Mouse (Mus musculus) lung, embryonic 15.5 days (tissue): ENCODE data around the gene Lime1. TPM values are rescaled to one million over a fixed set of nuclear protein-coding genes. Genes with fewer than 3 reads are reported as not detected.

Experiments
- ATAC-seq: fragments of 200-750 bp; cut with Nextera tagmentation; 2 replicates; pipeline ENCODE4 v1.8.0; 2017; ENCODE audit warnings: moderate number of reproducible peaks, borderline replicate concordance; ENCODE audit not compliant: low FRiP score, low TSS enrichment; ENCODE audit errors: extremely low read depth
- H3K27ac ChIP-seq: fragments of 300-500 bp; sonication (generic); 2 replicates; pipeline ENCODE4 v1.5.1; 2015; ENCODE audit warnings: moderate library complexity, mild to moderate bottlenecking, inconsistent platforms
- H3K27me3 ChIP-seq: fragments of 300-500 bp; sonication (generic); 2 replicates; pipeline ENCODE4 v1.6.1; 2015; ENCODE audit warnings: inconsistent platforms
- H3K36me3 ChIP-seq: fragments of 300-500 bp; sonication (generic); 2 replicates; pipeline ENCODE4 v1.6.1; 2015; ENCODE audit warnings: inconsistent platforms
- H3K4me1 ChIP-seq: fragments of 300-500 bp; sonication (generic); 2 replicates; pipeline ENCODE4 v1.6.1; 2015; ENCODE audit warnings: inconsistent platforms
- H3K4me2 ChIP-seq: fragments of 300-500 bp; sonication (generic); 2 replicates; pipeline ENCODE4 v1.6.1; 2015; ENCODE audit warnings: inconsistent platforms, mild to moderate bottlenecking, moderate library complexity
- H3K4me3 ChIP-seq: fragments of 300-500 bp; sonication (generic); 2 replicates; pipeline ENCODE4 v1.5.1; 2015; ENCODE audit warnings: mild to moderate bottlenecking, inconsistent platforms
- H3K9ac ChIP-seq: fragments of 300-500 bp; sonication (generic); 2 replicates; pipeline ENCODE4 v1.6.1; 2015; ENCODE audit warnings: inconsistent platforms
- H3K9me3 ChIP-seq: fragments of 300-500 bp; sonication (generic); 2 replicates; pipeline ENCODE4 v1.6.1; 2016; ENCODE audit warnings: inconsistent platforms
- WGBS: fragments of 180-500 bp; shearing (Covaris S2); methylation state at CpG from one replicate; pipeline ENCODE4 v1.1.7; 2015; 5-methylcytosine and 5-hydroxymethylcytosine counted together
- polyA plus RNA-seq: library from polyadenylated mRNA; unstranded; fragments of >200 nt; fragmentation: Nextera tagmentation; extraction: Ambion mirVana; gene quantifications from 2 replicates; pipeline ENCODE4 v1.2.1, GENCODE M21; 2015

Gene Lime1
- polyA plus RNA-seq, 1 experiment from 2014 or later, result 21.9 TPM

GRCm38 (mm10) chr2:181392600-181393213, 12.8 kb downstream of the Lime1 start:
- Histone ChIP-seq H3K4me1 (peaks cover 7% of the 10 kb centered on the region; the same call in 1 of the 2 replicates), H3K36me3 (0 out of 2 replicates have a peak, but pooled peaks cover 6% of the 10 kb centered on the region), H3K27ac (no peak overlapping the region), H3K4me3 (no peak overlapping the region), H3K27me3 (no peaks in the 10 kb centered on the region), H3K9me3 (no peaks in the 10 kb centered on the region), H3K9ac (no peak overlapping the region), H3K4me2 (no peak overlapping the region)
- 21% methylated on average over 4 of the region's 4 CpGs for WGBS
- 0 out of 2 replicates have a peak, but pooled peaks have one; percentile 60 for ATAC-seq

- no peak overlapping the region for H3K9ac ChIP-seq
- H3K9me3 ChIP-seq, result no peaks in the 10 kb centered on the region
- ATAC-seq, result no peak
- H3K27me3 ChIP-seq, result no peaks in the 10 kb centered on the region
- no peak overlapping the region for H3K4me2 ChIP-seq
- 0 out of 2 replicates have a peak, but pooled peaks cover 6% of the 10 kb centered on the region for H3K36me3 ChIP-seq
- no peak overlapping the region for H3K27ac ChIP-seq
- WGBS, result 95% methylated on average over 3 of the region's 3 CpGs
- H3K4me1 ChIP-seq, result peaks cover 8% of the 10 kb centered on the region; the same call in 1 of the 2 replicates
- no peak overlapping the region for H3K4me3 ChIP-seq
Observed at GRCm38 (mm10) chr2:181394086-181394485, 14.2 kb downstream of the Lime1 start.

GRCm38 (mm10) chr2:181397207-181397761, 17.4 kb downstream of the Lime1 start:
- WGBS, result 39% methylated on average over 5 of the region's 5 CpGs
- H3K27me3 ChIP-seq, result no peaks in the 10 kb centered on the region
- no peak overlapping the region for H3K4me2 ChIP-seq
- H3K4me1 ChIP-seq, result peaks cover 8% of the 10 kb centered on the region; the same call in 1 of the 2 replicates
- H3K4me3 ChIP-seq, result no peak overlapping the region
- H3K27ac ChIP-seq, result no peak overlapping the region; the same call in 1 of the 2 replicates
- no peaks in the 10 kb centered on the region for H3K9me3 ChIP-seq
- no peaks in the 10 kb centered on the region for H3K36me3 ChIP-seq
- peak; percentile 19; the same call in 1 of the 2 replicates for ATAC-seq
- H3K9ac ChIP-seq, result no peak overlapping the region

GRCm38 (mm10) chr2:181401497-181401896, 21.6 kb downstream of the Lime1 start:
- no peak overlapping the region for H3K9ac ChIP-seq
- no peak overlapping the region for H3K4me2 ChIP-seq
- WGBS, result 7% methylated on average over 1 of the region's 1 CpGs
- H3K4me3 ChIP-seq, result no peak overlapping the region
- H3K27me3 ChIP-seq, result no peaks in the 10 kb centered on the region
- no peak overlapping the region for H3K27ac ChIP-seq
- ATAC-seq, result no peak
- peaks cover 8% of the 10 kb centered on the region; the same call in 1 of the 2 replicates for H3K4me1 ChIP-seq
- H3K9me3 ChIP-seq, result no peaks in the 10 kb centered on the region
- no peaks in the 10 kb centered on the region for H3K36me3 ChIP-seq

- no peaks in the 10 kb centered on the region for H3K4me1 ChIP-seq
- H3K27ac ChIP-seq, result no peak overlapping the region
- H3K27me3 ChIP-seq, result no peaks in the 10 kb centered on the region
- H3K4me2 ChIP-seq, result no peak overlapping the region
- 78% methylated on average over 3 of the region's 3 CpGs for WGBS
- no peaks in the 10 kb centered on the region for H3K36me3 ChIP-seq
- H3K9me3 ChIP-seq, result no peaks in the 10 kb centered on the region
- no peak overlapping the region for H3K4me3 ChIP-seq
- no peak overlapping the region for H3K9ac ChIP-seq
- no peak for ATAC-seq
Observed at GRCm38 (mm10) chr2:181403722-181404121, 23.8 kb downstream of the Lime1 start.

- Histone ChIP-seq H3K9me3 (no peaks in the 10 kb centered on the region), H3K4me2 (no peak overlapping the region), H3K9ac (no peak overlapping the region), H3K36me3 (no peaks in the 10 kb centered on the region), H3K4me1 (no peaks in the 10 kb centered on the region), H3K27me3 (no peaks in the 10 kb centered on the region), H3K27ac (no peak overlapping the region), H3K4me3 (no peak overlapping the region)
- no peak for ATAC-seq
- WGBS, result 78% methylated on average over 7 of the region's 7 CpGs
Observed at GRCm38 (mm10) chr2:181409643-181410042, 29.8 kb downstream of the Lime1 start.

GRCm38 (mm10) chr2:181410760-181411473, 31.0 kb downstream of the Lime1 start:
- H3K9ac ChIP-seq, result no peak overlapping the region
- no peak overlapping the region for H3K4me2 ChIP-seq
- H3K36me3 ChIP-seq, result no peaks in the 10 kb centered on the region
- no peaks in the 10 kb centered on the region for H3K9me3 ChIP-seq
- no peak for ATAC-seq
- no peaks in the 10 kb centered on the region for H3K27me3 ChIP-seq
- no peak overlapping the region for H3K4me3 ChIP-seq
- H3K27ac ChIP-seq, result no peak overlapping the region
- H3K4me1 ChIP-seq, result no peaks in the 10 kb centered on the region
- WGBS, result 42% methylated on average over 4 of the region's 4 CpGs

GRCm38 (mm10) chr2:181413141-181413540, 33.3 kb downstream of the Lime1 start:
- no peak overlapping the region for H3K4me2 ChIP-seq
- ATAC-seq, result no peak
- no peak overlapping the region for H3K27ac ChIP-seq
- H3K9me3 ChIP-seq, result no peaks in the 10 kb centered on the region
- no peak overlapping the region for H3K9ac ChIP-seq
- 46% methylated on average over 2 of the region's 2 CpGs for WGBS
- no peaks in the 10 kb centered on the region for H3K36me3 ChIP-seq
- no peaks in the 10 kb centered on the region for H3K27me3 ChIP-seq
- no peaks in the 10 kb centered on the region for H3K4me1 ChIP-seq
- no peak overlapping the region for H3K4me3 ChIP-seq

GRCm38 (mm10) chr2:181415945-181416344, 36.1 kb downstream of the Lime1 start:
- Histone ChIP-seq H3K4me3 (no peak overlapping the region), H3K4me2 (no peak overlapping the region), H3K27me3 (no peaks in the 10 kb centered on the region), H3K4me1 (no peaks in the 10 kb centered on the region), H3K9me3 (no peaks in the 10 kb centered on the region), H3K9ac (no peak overlapping the region), H3K36me3 (no peaks in the 10 kb centered on the region), H3K27ac (no peak overlapping the region)
- WGBS, result 37% methylated on average over 3 of the region's 3 CpGs
- ATAC-seq, result no peak

GRCm38 (mm10) chr2:181419359-181419758, 39.5 kb downstream of the Lime1 start:
- H3K4me3 ChIP-seq, result no peak overlapping the region
- WGBS, result 75% methylated on average over 7 of the region's 7 CpGs
- H3K27ac ChIP-seq, result no peak overlapping the region
- no peak overlapping the region for H3K9ac ChIP-seq
- H3K36me3 ChIP-seq, result peaks cover 5% of the 10 kb centered on the region; the same call in 1 of the 2 replicates
- no peak for ATAC-seq
- no peaks in the 10 kb centered on the region for H3K9me3 ChIP-seq
- H3K4me2 ChIP-seq, result no peak overlapping the region
- H3K4me1 ChIP-seq, result no peaks in the 10 kb centered on the region
- H3K27me3 ChIP-seq, result no peaks in the 10 kb centered on the region

GRCm38 (mm10) chr2:181420426-181420825, 40.5 kb downstream of the Lime1 start:
- no peak overlapping the region for H3K4me2 ChIP-seq

More at GRCm38 (mm10) chr2:181420426-181420825, 40.5 kb downstream of the Lime1 start:
- H3K9ac ChIP-seq, result no peak overlapping the region
- H3K27ac ChIP-seq, result no peak overlapping the region
- no peaks in the 10 kb centered on the region for H3K27me3 ChIP-seq
- H3K4me3 ChIP-seq, result no peak overlapping the region
- peaks cover 5% of the 10 kb centered on the region; the same call in 1 of the 2 replicates for H3K36me3 ChIP-seq
- ATAC-seq, result no peak
- 55% methylated on average over 4 of the region's 4 CpGs for WGBS
- H3K4me1 ChIP-seq, result no peaks in the 10 kb centered on the region
- no peaks in the 10 kb centered on the region for H3K9me3 ChIP-seq
